Comparison of ENCODE assay signal across 8 mouse cellular contexts in the genomic region with DNA sequence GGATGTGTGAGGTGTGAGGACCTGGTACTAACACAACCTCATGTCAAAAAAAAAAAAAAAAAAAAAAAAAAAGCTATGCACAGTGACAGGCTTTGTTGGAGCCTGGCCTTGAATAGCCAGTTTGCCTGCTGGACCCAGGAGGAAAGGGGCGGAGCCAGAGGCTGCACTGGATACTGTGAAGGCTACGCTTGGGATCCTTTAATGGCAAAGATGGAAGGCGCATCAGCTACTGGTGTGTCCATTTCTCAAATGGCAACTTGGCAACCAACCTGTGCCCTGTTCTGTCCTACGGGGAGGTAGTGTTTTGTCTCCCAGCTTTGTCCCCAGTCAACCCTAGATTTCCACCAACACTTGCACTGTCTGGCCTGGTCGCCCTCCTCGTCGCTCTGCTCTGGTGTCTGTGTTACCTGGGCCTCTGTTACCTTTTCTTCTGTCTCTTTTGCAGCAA. TPM values are rescaled to one million over a fixed set of nuclear protein-coding genes. Genes with fewer than 3 reads are reported as not detected.
DNase-seq lines count a peak whose midpoint lies in the region; ATAC-seq lines count a peak whose summit lies in the region.

No protein-coding gene starts in this region.

- H3K4me3 ChIP-seq in limb, embryonic 11.5 days (ENCODE audit: low read depth, low read length) = no peak overlapping the region
- H3K4me3 ChIP-seq in limb, embryonic 10.5 days = no peak overlapping the region
- no peak overlapping the region for H3K4me3 ChIP-seq in liver, embryonic 16.5 days (ENCODE audit: low read depth, low read length)
- H3K4me3 ChIP-seq in stomach, embryonic 15.5 days (replicated peaks) = no peak overlapping the region

- DNase-seq in limb, embryonic 11.5 days (ENCODE audit: low spot score) = peak; percentile 67
- no peak for DNase-seq in limb, embryonic 10.5 days (ENCODE audit: low spot score)
- DNase-seq in adrenal gland, postnatal 36 days = peak; percentile 73 to 84
- peak; percentile 77 for DNase-seq in gastrocnemius, postnatal 14 days
- no peak for DNase-seq in right cerebral cortex, postnatal 14 days

- no peak for ATAC-seq in limb, embryonic 11.5 days (ENCODE audit: insufficient number of reproducible peaks, low FRiP score, low TSS enrichment, low read depth)
- ATAC-seq in liver, embryonic 16.5 days (ENCODE audit: low read depth) = no peak
- no peak for ATAC-seq in stomach, embryonic 15.5 days (ENCODE audit: insufficient read depth, low FRiP score, low read depth)
- no peak for ATAC-seq in megakaryocyte-erythroid progenitor cell, adult 5-6 weeks (replicated peaks; ENCODE audit: low FRiP score, low TSS enrichment, poor library complexity, severe bottlenecking)

- no peaks in the 10 kb centered on the region for H3K9me3 ChIP-seq in limb, embryonic 11.5 days (ENCODE audit: control insufficient read depth, low read length)
- no peaks in the 10 kb centered on the region for H3K9me3 ChIP-seq in limb, embryonic 10.5 days (replicated peaks)
- H3K9me3 ChIP-seq in liver, embryonic 16.5 days (replicated peaks; ENCODE audit: control insufficient read depth, low read length) = no peaks in the 10 kb centered on the region
- H3K9me3 ChIP-seq in stomach, embryonic 15.5 days = no peaks in the 10 kb centered on the region

- H3K27me3 ChIP-seq in limb, embryonic 11.5 days (ENCODE audit: control insufficient read depth, insufficient read depth, low read length) = no peaks in the 10 kb centered on the region
- H3K27me3 ChIP-seq in limb, embryonic 10.5 days (ENCODE audit: low read depth, poor library complexity, severe bottlenecking) = peaks cover 19% of the 10 kb centered on the region; the same call in 1 of the 2 replicates
- H3K27me3 ChIP-seq in liver, embryonic 16.5 days (ENCODE audit: control insufficient read depth, insufficient read depth, low read depth, low read length) = no peaks in the 10 kb centered on the region
- H3K27me3 ChIP-seq in stomach, embryonic 15.5 days (replicated peaks) = no peaks in the 10 kb centered on the region

- 0 out of 2 replicates have a peak overlapping the region, but pooled peaks have one; percentile 16 for H3K27ac ChIP-seq in limb, embryonic 11.5 days (replicated peaks; ENCODE audit: low read depth, low read length)
- H3K27ac ChIP-seq in limb, embryonic 10.5 days = no peak overlapping the region
- peak overlapping the region; percentile 16; the same call in 1 of the 2 replicates for H3K27ac ChIP-seq in liver, embryonic 16.5 days (ENCODE audit: low read length)
- peak overlapping the region; percentile 59 for H3K27ac ChIP-seq in stomach, embryonic 15.5 days

- no peak overlapping the region for H3K9ac ChIP-seq in limb, embryonic 11.5 days (ENCODE audit: low read length)
- H3K9ac ChIP-seq in liver, embryonic 16.5 days (ENCODE audit: low read depth, low read length) = no peak overlapping the region
- no peak overlapping the region for H3K9ac ChIP-seq in stomach, embryonic 15.5 days

- intact Hi-C loops in gastrocnemius, postnatal 14 days (cut with DNase I; ENCODE audit: low total_unique reads) = no loop called here

- 89% methylated on average over 7 of the region's 7 CpGs for WGBS in limb, embryonic 11.5 days
- 87% methylated on average over 7 of the region's 7 CpGs for WGBS in limb, embryonic 10.5 days
- WGBS in liver, embryonic 16.5 days (ENCODE audit: insufficient replicate concordance) = 86% methylated on average over 7 of the region's 7 CpGs
- WGBS in stomach, embryonic 15.5 days = 77% methylated on average over 7 of the region's 7 CpGs

- H3K4me1 ChIP-seq in limb, embryonic 11.5 days (ENCODE audit: control insufficient read depth, insufficient read depth, low read length) = peaks cover 9% of the 10 kb centered on the region
- H3K4me1 ChIP-seq in limb, embryonic 10.5 days = peaks cover 14% of the 10 kb centered on the region
- peaks cover 17% of the 10 kb centered on the region for H3K4me1 ChIP-seq in liver, embryonic 16.5 days (ENCODE audit: control insufficient read depth, low read depth, low read length)
- H3K4me1 ChIP-seq in stomach, embryonic 15.5 days = peaks cover 18% of the 10 kb centered on the region

- H3K36me3 ChIP-seq in limb, embryonic 11.5 days (ENCODE audit: control insufficient read depth, insufficient read depth, low read length) = peaks cover 42% of the 10 kb centered on the region
- H3K36me3 ChIP-seq in limb, embryonic 10.5 days = peaks cover 83% of the 10 kb centered on the region
- peaks cover 52% of the 10 kb centered on the region for H3K36me3 ChIP-seq in liver, embryonic 16.5 days (ENCODE audit: control insufficient read depth, insufficient read depth)
- peaks cover 52% of the 10 kb centered on the region for H3K36me3 ChIP-seq in stomach, embryonic 15.5 days

- H3K4me2 ChIP-seq in limb, embryonic 11.5 days (ENCODE audit: low read depth, severe bottlenecking) = no peak overlapping the region
- no peak overlapping the region for H3K4me2 ChIP-seq in liver, embryonic 16.5 days (ENCODE audit: low read depth, low read length)
- H3K4me2 ChIP-seq in stomach, embryonic 15.5 days = no peak overlapping the region

RNA-seq across cellular contexts. Expression of gene Actb, which starts 5.2 kb away (rescaled TPM):
- 16,455 and 16,911 TPM in 2 replicates for polyA plus RNA-seq in limb, embryonic 11.5 days (2014; fragmentation: Nextera tagmentation; extraction: Ambion mirVana)
- 13,950 and 14,682 TPM in 2 replicates for polyA plus RNA-seq in limb, embryonic 10.5 days (2016; fragmentation: Nextera tagmentation; extraction: Ambion mirVana)
- 1,000 to 10,000 TPM; 3,336 to 3,351 TPM for total RNA-seq in adrenal gland, postnatal 36 days (2021)
- 1,000 to 10,000 TPM in 1 of 2 experiments, 100 to 1,000 TPM in 1; 856 to 1,248 TPM for total RNA-seq in gastrocnemius, postnatal 14 days (2021)
- 6,197 and 6,568 TPM in 2 replicates for polyA plus RNA-seq in liver, embryonic 16.5 days (2015; fragmentation: Nextera tagmentation; extraction: Ambion mirVana)
- polyA plus RNA-seq in stomach, embryonic 15.5 days (2015; fragmentation: Nextera tagmentation; extraction: Ambion mirVana) = 14,327 and 14,357 TPM in 2 replicates
- total RNA-seq in megakaryocyte-erythroid progenitor cell, adult 5-6 weeks (2014; fragmentation: Nextera tagmentation) = 1,959 and 3,523 TPM in 2 replicates
- 1,717 and 2,932 TPM in 2 replicates for total RNA-seq in megakaryocyte-erythroid progenitor cell, adult 5-6 weeks (2017)

RNA-seq across cellular contexts. Expression of gene Fbxl18, which starts 6.2 kb away (rescaled TPM):
- polyA plus RNA-seq in limb, embryonic 11.5 days (2014; fragmentation: Nextera tagmentation; extraction: Ambion mirVana) = 10.2 and 11.1 TPM in 2 replicates
- 20.9 and 22.8 TPM in 2 replicates for polyA plus RNA-seq in limb, embryonic 10.5 days (2016; fragmentation: Nextera tagmentation; extraction: Ambion mirVana)
- 10 to 100 TPM; 10.8 to 13.9 TPM for total RNA-seq in adrenal gland, postnatal 36 days (2021)
- 1 to 10 TPM; 5.8 to 7.1 TPM for total RNA-seq in gastrocnemius, postnatal 14 days (2021)
- polyA plus RNA-seq in liver, embryonic 16.5 days (2015; fragmentation: Nextera tagmentation; extraction: Ambion mirVana) = 2.7 TPM in 2 replicates
- 12.3 and 12.6 TPM in 2 replicates for polyA plus RNA-seq in stomach, embryonic 15.5 days (2015; fragmentation: Nextera tagmentation; extraction: Ambion mirVana)
- 7.7 and 7.8 TPM in 2 replicates for total RNA-seq in megakaryocyte-erythroid progenitor cell, adult 5-6 weeks (2014; fragmentation: Nextera tagmentation)
- total RNA-seq in megakaryocyte-erythroid progenitor cell, adult 5-6 weeks (2017) = 1.4 and 3.9 TPM in 2 replicates

RNA-seq across cellular contexts. Expression of gene Fscn1, which starts 58.8 kb away (rescaled TPM):
- 678 and 708 TPM in 2 replicates for polyA plus RNA-seq in limb, embryonic 11.5 days (2014; fragmentation: Nextera tagmentation; extraction: Ambion mirVana)
- polyA plus RNA-seq in limb, embryonic 10.5 days (2016; fragmentation: Nextera tagmentation; extraction: Ambion mirVana) = 806 and 864 TPM in 2 replicates
- total RNA-seq in adrenal gland, postnatal 36 days (2021) = 10 to 100 TPM; 33.6 to 42.0 TPM
- total RNA-seq in gastrocnemius, postnatal 14 days (2021) = 10 to 100 TPM; 52.2 to 72.9 TPM
- polyA plus RNA-seq in liver, embryonic 16.5 days (2015; fragmentation: Nextera tagmentation; extraction: Ambion mirVana) = 19.6 and 20.4 TPM in 2 replicates
- 181 and 185 TPM in 2 replicates for polyA plus RNA-seq in stomach, embryonic 15.5 days (2015; fragmentation: Nextera tagmentation; extraction: Ambion mirVana)
- 0.17 TPM in 1 of 2 replicates, not detected in the other for total RNA-seq in megakaryocyte-erythroid progenitor cell, adult 5-6 weeks (2014; fragmentation: Nextera tagmentation)
- 0.11 TPM in 1 of 2 replicates, not detected in the other for total RNA-seq in megakaryocyte-erythroid progenitor cell, adult 5-6 weeks (2017)

Comparison
In these comparisons a context has a peak if more than half of its experiments do, and no peak if none do; other contexts are left out.
1. DNase-seq: peak in limb, embryonic 11.5 days (single experiment), adrenal gland, postnatal 36 days (2 of 2) and gastrocnemius, postnatal 14 days (single experiment); none in limb, embryonic 10.5 days (single experiment) and right cerebral cortex, postnatal 14 days (single experiment).